Mouse (Mus musculus): ENCODE measurements around the gene Arhgap27.

The Arhgap27 gene

GRCm38 (mm10) chr11:103363214-103364148 lies at the start of gene Arhgap27:
TSS of gene Arhgap27 (minus strand) at chr11:103363692.
- TF ChIP-seq GATA4 (IDR thresholded peaks at IDR 0.05; ENCODE audit: insufficient replicate concordance, low read length) = peak; percentile 38; the same call in 1 of the 2 replicates

- no peak for TF ChIP-seq GATA4 (IDR thresholded peaks at IDR 0.05; ENCODE audit: insufficient replicate concordance, low read length)
Measured at GRCm38 (mm10) chr11:103412950-103413423, 49.5 kb upstream of the Arhgap27 start.

- TF ChIP-seq GATA4 (IDR thresholded peaks at IDR 0.05; ENCODE audit: insufficient replicate concordance, low read length) = no peak
Measured at GRCm38 (mm10) chr11:103411981-103412949, 48.8 kb upstream of the Arhgap27 start, which contains the start of gene Plekhm1. TSS of gene Plekhm1 (minus strand) at chr11:103412687.

- no peak for TF ChIP-seq GATA4 (IDR thresholded peaks at IDR 0.05; ENCODE audit: insufficient replicate concordance, low read length)
Measured at GRCm38 (mm10) chr11:103411301-103411700, 47.8 kb upstream of the Arhgap27 start.

- TF ChIP-seq GATA4 (IDR thresholded peaks at IDR 0.05; ENCODE audit: insufficient replicate concordance, low read length) = no peak
Measured at GRCm38 (mm10) chr11:103408880-103409279, 45.4 kb upstream of the Arhgap27 start.

- no peak for TF ChIP-seq GATA4 (IDR thresholded peaks at IDR 0.05; ENCODE audit: insufficient replicate concordance, low read length)
Measured at GRCm38 (mm10) chr11:103406551-103406950, 43.1 kb upstream of the Arhgap27 start.

GRCm38 (mm10) chr11:103405814-103406213 lies 42.3 kb upstream of the Arhgap27 start:
- no peak for TF ChIP-seq GATA4 (IDR thresholded peaks at IDR 0.05; ENCODE audit: insufficient replicate concordance, low read length)

- TF ChIP-seq GATA4 (IDR thresholded peaks at IDR 0.05; ENCODE audit: insufficient replicate concordance, low read length) = no peak
Measured at GRCm38 (mm10) chr11:103404618-103405017, 41.1 kb upstream of the Arhgap27 start.

GRCm38 (mm10) chr11:103403776-103404175 lies 40.3 kb upstream of the Arhgap27 start:
- TF ChIP-seq GATA4 (IDR thresholded peaks at IDR 0.05; ENCODE audit: insufficient replicate concordance, low read length) = no peak

- no peak for TF ChIP-seq GATA4 (IDR thresholded peaks at IDR 0.05; ENCODE audit: insufficient replicate concordance, low read length)
Measured at GRCm38 (mm10) chr11:103402738-103403137, 39.2 kb upstream of the Arhgap27 start.

- TF ChIP-seq GATA4 (IDR thresholded peaks at IDR 0.05; ENCODE audit: insufficient replicate concordance, low read length) = no peak
Measured at GRCm38 (mm10) chr11:103402198-103402597, 38.7 kb upstream of the Arhgap27 start.

- no peak for TF ChIP-seq GATA4 (IDR thresholded peaks at IDR 0.05; ENCODE audit: insufficient replicate concordance, low read length)
Measured at GRCm38 (mm10) chr11:103399986-103400385, 36.5 kb upstream of the Arhgap27 start.

GRCm38 (mm10) chr11:103399050-103399449 lies 35.6 kb upstream of the Arhgap27 start:
- no peak for TF ChIP-seq GATA4 (IDR thresholded peaks at IDR 0.05; ENCODE audit: insufficient replicate concordance, low read length)

GRCm38 (mm10) chr11:103396682-103397081 lies 33.2 kb upstream of the Arhgap27 start:
- TF ChIP-seq GATA4 (IDR thresholded peaks at IDR 0.05; ENCODE audit: insufficient replicate concordance, low read length) = no peak

- TF ChIP-seq GATA4 (IDR thresholded peaks at IDR 0.05; ENCODE audit: insufficient replicate concordance, low read length) = no peak
Measured at GRCm38 (mm10) chr11:103396236-103396635, 32.7 kb upstream of the Arhgap27 start.
